Mouse (Mus musculus): ENCODE results near the gene Cdh1. TPM values are rescaled to one million over a fixed set of nuclear protein-coding genes. Genes with fewer than 3 reads are reported as not detected.

The Cdh1 gene
- polyA plus RNA-seq, 1 experiment from 2014 or later = 0.19 TPM

- no peaks in the 10 kb centered on the region for H3K36me3 ChIP-seq (ENCODE audit: control insufficient read depth, insufficient read depth, low read length)
- no peak overlapping the region for H3K4me2 ChIP-seq (ENCODE audit: low read depth, low read length)
- H3K27ac ChIP-seq (ENCODE audit: low read depth, low read length) = no peak overlapping the region
- H3K4me1 ChIP-seq (ENCODE audit: control insufficient read depth, insufficient read depth, low read length) = no peaks in the 10 kb centered on the region
- no peak for ATAC-seq (ENCODE audit: low read depth)
- WGBS = 93% methylated on average over 3 of the region's 3 CpGs
- H3K9me3 ChIP-seq (ENCODE audit: control insufficient read depth, low read length) = no peaks in the 10 kb centered on the region
- H3K27me3 ChIP-seq (ENCODE audit: control insufficient read depth, insufficient read depth, low read length) = no peaks in the 10 kb centered on the region
- no peak overlapping the region for H3K9ac ChIP-seq (replicated peaks; ENCODE audit: low read depth, low read length)
- no peak overlapping the region for H3K4me3 ChIP-seq (ENCODE audit: low read depth, low read length)
Observed at GRCm38 (mm10) chr8:106624743-106625142, 21.6 kb downstream of the Cdh1 start.

- Histone ChIP-seq H3K9me3 (ENCODE audit: control insufficient read depth, low read length) (no peaks in the 10 kb centered on the region), H3K36me3 (ENCODE audit: control insufficient read depth, insufficient read depth, low read length) (no peaks in the 10 kb centered on the region), H3K4me3 (ENCODE audit: low read depth, low read length) (no peak overlapping the region), H3K4me2 (ENCODE audit: low read depth, low read length) (no peak overlapping the region), H3K27ac (ENCODE audit: low read depth, low read length) (no peak overlapping the region), H3K4me1 (ENCODE audit: control insufficient read depth, insufficient read depth, low read length) (no peaks in the 10 kb centered on the region), H3K27me3 (ENCODE audit: control insufficient read depth, insufficient read depth, low read length) (no peaks in the 10 kb centered on the region), H3K9ac (replicated peaks; ENCODE audit: low read depth, low read length) (no peak overlapping the region)
- no peak for ATAC-seq (ENCODE audit: low read depth)
- WGBS = 84% methylated on average over 9 of the region's 9 CpGs
Observed at GRCm38 (mm10) chr8:106626096-106626865, 23.1 kb downstream of the Cdh1 start.

GRCm38 (mm10) chr8:106628291-106628964 lies 25.3 kb downstream of the Cdh1 start:
- WGBS = 86% methylated on average over 11 of the region's 11 CpGs
- no peak overlapping the region for H3K9ac ChIP-seq (replicated peaks; ENCODE audit: low read depth, low read length)
- no peaks in the 10 kb centered on the region for H3K36me3 ChIP-seq (ENCODE audit: control insufficient read depth, insufficient read depth, low read length)
- no peak for ATAC-seq (ENCODE audit: low read depth)
- no peak overlapping the region for H3K4me3 ChIP-seq (ENCODE audit: low read depth, low read length)
- no peak overlapping the region for H3K4me2 ChIP-seq (ENCODE audit: low read depth, low read length)
- no peak overlapping the region for H3K27ac ChIP-seq (ENCODE audit: low read depth, low read length)
- H3K4me1 ChIP-seq (ENCODE audit: control insufficient read depth, insufficient read depth, low read length) = no peaks in the 10 kb centered on the region
- H3K27me3 ChIP-seq (ENCODE audit: control insufficient read depth, insufficient read depth, low read length) = no peaks in the 10 kb centered on the region
- H3K9me3 ChIP-seq (ENCODE audit: control insufficient read depth, low read length) = no peaks in the 10 kb centered on the region

GRCm38 (mm10) chr8:106629456-106629855 lies 26.3 kb downstream of the Cdh1 start:
- H3K4me3 ChIP-seq (ENCODE audit: low read depth, low read length) = no peak overlapping the region
- no peak for ATAC-seq (ENCODE audit: low read depth)
- H3K4me1 ChIP-seq (ENCODE audit: control insufficient read depth, insufficient read depth, low read length) = no peaks in the 10 kb centered on the region
- no peak overlapping the region for H3K4me2 ChIP-seq (ENCODE audit: low read depth, low read length)
- no peaks in the 10 kb centered on the region for H3K36me3 ChIP-seq (ENCODE audit: control insufficient read depth, insufficient read depth, low read length)
- 71% methylated on average over 5 of the region's 5 CpGs for WGBS
- H3K9me3 ChIP-seq (ENCODE audit: control insufficient read depth, low read length) = no peaks in the 10 kb centered on the region
- H3K9ac ChIP-seq (replicated peaks; ENCODE audit: low read depth, low read length) = no peak overlapping the region
- H3K27me3 ChIP-seq (ENCODE audit: control insufficient read depth, insufficient read depth, low read length) = no peaks in the 10 kb centered on the region
- no peak overlapping the region for H3K27ac ChIP-seq (ENCODE audit: low read depth, low read length)

GRCm38 (mm10) chr8:106631904-106632303 lies 28.8 kb downstream of the Cdh1 start:
- ATAC-seq (ENCODE audit: low read depth) = no peak
- Histone ChIP-seq H3K27me3 (ENCODE audit: control insufficient read depth, insufficient read depth, low read length) (no peaks in the 10 kb centered on the region), H3K4me1 (ENCODE audit: control insufficient read depth, insufficient read depth, low read length) (no peaks in the 10 kb centered on the region), H3K4me2 (ENCODE audit: low read depth, low read length) (no peak overlapping the region), H3K9me3 (ENCODE audit: control insufficient read depth, low read length) (no peaks in the 10 kb centered on the region), H3K27ac (ENCODE audit: low read depth, low read length) (no peak overlapping the region), H3K4me3 (ENCODE audit: low read depth, low read length) (no peak overlapping the region), H3K9ac (replicated peaks; ENCODE audit: low read depth, low read length) (no peak overlapping the region), H3K36me3 (ENCODE audit: control insufficient read depth, insufficient read depth, low read length) (no peaks in the 10 kb centered on the region)
- 54% methylated on average over 5 of the region's 5 CpGs for WGBS

GRCm38 (mm10) chr8:106632650-106633049 lies 29.5 kb downstream of the Cdh1 start:
- ATAC-seq (ENCODE audit: low read depth) = no peak
- Histone ChIP-seq H3K9me3 (ENCODE audit: control insufficient read depth, low read length) (no peaks in the 10 kb centered on the region), H3K4me1 (ENCODE audit: control insufficient read depth, insufficient read depth, low read length) (no peaks in the 10 kb centered on the region), H3K36me3 (ENCODE audit: control insufficient read depth, insufficient read depth, low read length) (no peaks in the 10 kb centered on the region), H3K27ac (ENCODE audit: low read depth, low read length) (no peak overlapping the region), H3K4me3 (ENCODE audit: low read depth, low read length) (no peak overlapping the region), H3K27me3 (ENCODE audit: control insufficient read depth, insufficient read depth, low read length) (no peaks in the 10 kb centered on the region), H3K9ac (replicated peaks; ENCODE audit: low read depth, low read length) (no peak overlapping the region), H3K4me2 (ENCODE audit: low read depth, low read length) (no peak overlapping the region)
- 15% methylated on average over 8 of the region's 8 CpGs for WGBS

GRCm38 (mm10) chr8:106633361-106634158 lies 30.4 kb downstream of the Cdh1 start:
- Histone ChIP-seq H3K9me3 (ENCODE audit: control insufficient read depth, low read length) (no peaks in the 10 kb centered on the region), H3K36me3 (ENCODE audit: control insufficient read depth, insufficient read depth, low read length) (no peaks in the 10 kb centered on the region), H3K4me3 (ENCODE audit: low read depth, low read length) (no peak overlapping the region), H3K4me2 (ENCODE audit: low read depth, low read length) (no peak overlapping the region), H3K27me3 (ENCODE audit: control insufficient read depth, insufficient read depth, low read length) (no peaks in the 10 kb centered on the region), H3K27ac (ENCODE audit: low read depth, low read length) (no peak overlapping the region), H3K4me1 (ENCODE audit: control insufficient read depth, insufficient read depth, low read length) (no peaks in the 10 kb centered on the region), H3K9ac (replicated peaks; ENCODE audit: low read depth, low read length) (no peak overlapping the region)
- ATAC-seq (ENCODE audit: low read depth) = no peak
- WGBS = 71% methylated on average over 17 of the region's 17 CpGs

- Histone ChIP-seq H3K9me3 (ENCODE audit: control insufficient read depth, low read length) (no peaks in the 10 kb centered on the region), H3K36me3 (ENCODE audit: control insufficient read depth, insufficient read depth, low read length) (no peaks in the 10 kb centered on the region), H3K9ac (replicated peaks; ENCODE audit: low read depth, low read length) (no peak overlapping the region), H3K27me3 (ENCODE audit: control insufficient read depth, insufficient read depth, low read length) (no peaks in the 10 kb centered on the region), H3K4me2 (ENCODE audit: low read depth, low read length) (no peak overlapping the region), H3K4me1 (ENCODE audit: control insufficient read depth, insufficient read depth, low read length) (no peaks in the 10 kb centered on the region), H3K4me3 (ENCODE audit: low read depth, low read length) (no peak overlapping the region), H3K27ac (ENCODE audit: low read depth, low read length) (no peak overlapping the region)
- no peak for ATAC-seq (ENCODE audit: low read depth)
- WGBS = 43% methylated on average over 5 of the region's 5 CpGs
Observed at GRCm38 (mm10) chr8:106635284-106635683, 32.1 kb downstream of the Cdh1 start.

- no peaks in the 10 kb centered on the region for H3K4me1 ChIP-seq (ENCODE audit: control insufficient read depth, insufficient read depth, low read length)
- no peak overlapping the region for H3K9ac ChIP-seq (replicated peaks; ENCODE audit: low read depth, low read length)
- H3K4me2 ChIP-seq (ENCODE audit: low read depth, low read length) = no peak overlapping the region
- H3K4me3 ChIP-seq (ENCODE audit: low read depth, low read length) = no peak overlapping the region
- ATAC-seq (ENCODE audit: low read depth) = no peak
- no peaks in the 10 kb centered on the region for H3K9me3 ChIP-seq (ENCODE audit: control insufficient read depth, low read length)
- H3K27me3 ChIP-seq (ENCODE audit: control insufficient read depth, insufficient read depth, low read length) = no peaks in the 10 kb centered on the region
- no peak overlapping the region for H3K27ac ChIP-seq (ENCODE audit: low read depth, low read length)
- H3K36me3 ChIP-seq (ENCODE audit: control insufficient read depth, insufficient read depth, low read length) = no peaks in the 10 kb centered on the region
- WGBS = 69% methylated on average over 4 of the region's 4 CpGs
Observed at GRCm38 (mm10) chr8:106637446-106637845, 34.3 kb downstream of the Cdh1 start.

Measured in neural tube, embryonic 14.5 days (tissue).